Mouse (Mus musculus) liver, embryonic 16.5 days (tissue): ENCODE results near the gene Por. TPM values are rescaled to one million over a fixed set of nuclear protein-coding genes. Genes with fewer than 3 reads are reported as not detected.

Source experiments
- ATAC-seq: fragments of 200-750 bp; cut with Nextera tagmentation; 2 replicates; pipeline ENCODE4 v1.8.0; 2017; ENCODE audit warnings: low read depth, mild to moderate bottlenecking, moderate number of reproducible peaks, moderate library complexity
- H3K27ac ChIP-seq: fragments of 300-500 bp; sonication (generic); 2 replicates; pipeline ENCODE4 v1.5.1; 2014; ENCODE audit warnings: mild to moderate bottlenecking, low read length
- H3K27me3 ChIP-seq: fragments of 300-500 bp; sonication (generic); 2 replicates; pipeline ENCODE4 v1.6.1; 2014; ENCODE audit warnings: low read depth, low read length, mixed read lengths; ENCODE audit not compliant: control insufficient read depth, insufficient read depth
- H3K36me3 ChIP-seq: fragments of 300-500 bp; sonication (generic); 2 replicates; pipeline ENCODE4 v1.6.1; 2014; ENCODE audit warnings: mild to moderate bottlenecking; ENCODE audit not compliant: control insufficient read depth, insufficient read depth
- H3K4me1 ChIP-seq: fragments of 300-500 bp; sonication (generic); 2 replicates; pipeline ENCODE4 v1.6.1; 2014; ENCODE audit warnings: low read depth, low read length, mixed read lengths; ENCODE audit not compliant: control insufficient read depth
- H3K4me2 ChIP-seq: fragments of 300-500 bp; sonication (generic); 2 replicates; pipeline ENCODE4 v1.6.1; 2014; ENCODE audit warnings: low read depth, low read length, mixed read lengths
- H3K4me3 ChIP-seq: fragments of 300-500 bp; sonication (generic); 2 replicates; pipeline ENCODE4 v1.5.1; 2014; ENCODE audit warnings: low read depth, mild to moderate bottlenecking, low read length
- H3K9ac ChIP-seq: fragments of 300-500 bp; sonication (generic); 2 replicates; pipeline ENCODE4 v1.6.1; 2014; ENCODE audit warnings: low read depth, low read length
- H3K9me3 ChIP-seq: fragments of 300-500 bp; sonication (generic); replicated peaks from 2 replicates; pipeline ENCODE4 v1.6.1; 2016; ENCODE audit warnings: low read length; ENCODE audit not compliant: control insufficient read depth
- WGBS: fragments of 180-500 bp; shearing (Covaris S2); extraction: QIAGEN DNeasy Blood & Tissue Kit; methylation state at CpG from one replicate; pipeline ENCODE4 v1.1.7; 2014; ENCODE audit not compliant: insufficient replicate concordance; 5-methylcytosine and 5-hydroxymethylcytosine counted together
- polyA plus RNA-seq: library from polyadenylated mRNA; unstranded; fragments of >200 nt; fragmentation: Nextera tagmentation; extraction: Ambion mirVana; gene quantifications from 2 replicates; pipeline ENCODE4 v1.2.1, GENCODE M21; 2015

Gene Por
- polyA plus RNA-seq, 1 experiment from 2014 or later: 53.1 TPM

DNA sequence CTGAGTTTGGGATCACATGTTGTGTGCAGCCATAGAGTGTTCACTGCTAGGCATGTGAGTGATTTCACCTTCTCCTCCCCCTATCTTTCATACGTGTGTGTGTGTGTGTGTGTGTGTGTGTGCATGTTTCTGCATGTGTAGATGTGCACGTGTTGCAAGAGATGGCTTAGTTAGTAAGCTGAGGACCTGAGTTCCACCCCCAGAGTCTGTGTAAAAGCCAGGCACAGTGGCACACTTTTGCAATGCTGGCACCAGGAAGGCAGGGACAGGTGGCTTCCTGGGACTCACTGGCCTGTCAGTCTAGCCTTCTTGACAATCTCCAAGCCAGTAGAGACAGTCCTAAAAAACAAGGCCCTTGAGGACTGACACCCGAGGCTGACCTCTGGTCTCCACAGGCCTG lies 95.1 kb downstream of the Por start:
- no peak for ATAC-seq
- 36% methylated on average over 3 of the region's 3 CpGs for WGBS

GRCm38 (mm10) chr5:135772519-135772918 lies 102.7 kb downstream of the Por start:
- Histone ChIP-seq H3K4me3 (no peak overlapping the region), H3K4me2 (no peak overlapping the region), H3K9ac (no peak overlapping the region), H3K36me3 (no peaks in the 10 kb centered on the region), H3K27me3 (no peaks in the 10 kb centered on the region), H3K9me3 (no peaks in the 10 kb centered on the region), H3K4me1 (peaks cover 9% of the 10 kb centered on the region), H3K27ac (no peak overlapping the region)
- no peak for ATAC-seq
- WGBS: 15% methylated on average over 3 of the region's 3 CpGs

More for the DNA sequence above, 95.1 kb downstream of the Por start:
- Histone ChIP-seq H3K4me1 (no peaks in the 10 kb centered on the region), H3K9ac (no peak overlapping the region), H3K4me3 (no peak overlapping the region), H3K4me2 (no peak overlapping the region), H3K27me3 (no peaks in the 10 kb centered on the region), H3K27ac (no peak overlapping the region), H3K9me3 (no peaks in the 10 kb centered on the region), H3K36me3 (no peaks in the 10 kb centered on the region)

GRCm38 (mm10) chr5:135776546-135776945 lies 106.7 kb downstream of the Por start:
- no peak overlapping the region for H3K27ac ChIP-seq
- no peak overlapping the region for H3K4me2 ChIP-seq
- WGBS: 71% methylated on average over 4 of the region's 4 CpGs
- no peaks in the 10 kb centered on the region for H3K9me3 ChIP-seq
- ATAC-seq: no peak
- no peak overlapping the region for H3K9ac ChIP-seq
- no peaks in the 10 kb centered on the region for H3K36me3 ChIP-seq
- no peaks in the 10 kb centered on the region for H3K27me3 ChIP-seq
- H3K4me3 ChIP-seq: no peak overlapping the region
- peaks cover 37% of the 10 kb centered on the region for H3K4me1 ChIP-seq

- H3K27me3 ChIP-seq: no peaks in the 10 kb centered on the region
- H3K4me1 ChIP-seq: peaks cover 42% of the 10 kb centered on the region
- H3K36me3 ChIP-seq: peaks cover 6% of the 10 kb centered on the region
- H3K4me3 ChIP-seq: peak within 1 kb of the TSS; percentile 98
- peak within 1 kb of the TSS; percentile 95 for H3K27ac ChIP-seq
- H3K9ac ChIP-seq: peak within 1 kb of the TSS; percentile 99
- peak; percentile 3; the same call in 1 of the 2 replicates for ATAC-seq
- WGBS: under 1% methylated on average over 45 of the region's 45 CpGs
- no peaks in the 10 kb centered on the region for H3K9me3 ChIP-seq
- H3K4me2 ChIP-seq: peak within 1 kb of the TSS; percentile 94
Measured at GRCm38 (mm10) chr5:135777796-135778470, 108.1 kb downstream of the Por start, which contains the start of gene Styxl1. TSS of gene Styxl1 (minus strand) at chr5:135778385.

- Histone ChIP-seq H3K4me3 (peak within 1 kb of the TSS; percentile 98), H3K9ac (peak within 1 kb of the TSS; percentile 99), H3K4me2 (peak within 1 kb of the TSS; percentile 94), H3K4me1 (peaks cover 44% of the 10 kb centered on the region), H3K9me3 (no peaks in the 10 kb centered on the region), H3K27me3 (no peaks in the 10 kb centered on the region), H3K27ac (peak within 1 kb of the TSS; percentile 95), H3K36me3 (peaks cover 14% of the 10 kb centered on the region)
- peak; percentile 93 for ATAC-seq
- WGBS: under 1% methylated on average over 70 of the region's 70 CpGs
Measured at GRCm38 (mm10) chr5:135778471-135779445, 108.9 kb downstream of the Por start, which contains the start of gene Mdh2. TSS of gene Mdh2 (plus strand) at chr5:135778480.

GRCm38 (mm10) chr5:135780331-135780730 lies 110.5 kb downstream of the Por start:
- Histone ChIP-seq H3K9me3 (no peaks in the 10 kb centered on the region), H3K27ac (no peak overlapping the region), H3K27me3 (no peaks in the 10 kb centered on the region), H3K4me1 (peaks cover 42% of the 10 kb centered on the region), H3K9ac (no peak overlapping the region), H3K4me3 (no peak overlapping the region), H3K36me3 (peaks cover 25% of the 10 kb centered on the region), H3K4me2 (peak overlapping the region; percentile 83; the same call in 1 of the 2 replicates)
- no peak for ATAC-seq
- 40% methylated on average over 8 of the region's 8 CpGs for WGBS

- no peak overlapping the region for H3K4me2 ChIP-seq
- ATAC-seq: no peak
- H3K9ac ChIP-seq: no peak overlapping the region
- WGBS: 76% methylated on average over 4 of the region's 4 CpGs
- no peak overlapping the region for H3K27ac ChIP-seq
- H3K4me3 ChIP-seq: no peak overlapping the region
- H3K4me1 ChIP-seq: peaks cover 31% of the 10 kb centered on the region
- H3K9me3 ChIP-seq: no peaks in the 10 kb centered on the region
- no peaks in the 10 kb centered on the region for H3K27me3 ChIP-seq
- H3K36me3 ChIP-seq: peaks cover 46% of the 10 kb centered on the region
Measured at GRCm38 (mm10) chr5:135782901-135783300, 113.1 kb downstream of the Por start.
